Mouse (Mus musculus) inflammation-experienced regulatory T-cells (primary cell): ENCODE measurements around the gene Trpm1. TPM values are rescaled to one million over a fixed set of nuclear protein-coding genes. Genes with fewer than 3 reads are reported as not detected.

Experiments
- polyA plus RNA-seq, 2 experiments: library from polyadenylated mRNA; unstranded; fragments of 100-300 nt; shearing (Covaris generic); gene quantifications; one replicate each; pipeline ENCODE4 v1.2.1; 2017

Gene Trpm1
- 1 to 10 TPM; 3.2 to 3.9 TPM for polyA plus RNA-seq

GRCm38 (mm10) chr7:64153535-64153934 is at the start of gene Trpm1:
Gene Trpm1, plus strand, starts transcription at chr7:64153835.

GRCm38 (mm10) chr7:64287414-64288091 is 133.9 kb downstream of the Trpm1 start, which contains the start of gene Mtmr10:
Gene Mtmr10, plus strand, starts transcription at chr7:64287653.

Other genes with a start within 250 kb of the Trpm1 start
- gene E030018B13Rik, start 237.0 kb upstream of the Trpm1 start, polyA plus RNA-seq = under 1 TPM in 1 of 2 experiments, not detected in 1; 0.36 TPM
- 100 to 1,000 TPM; 252 to 269 TPM for gene Klf13, start 214.9 kb upstream of the Trpm1 start, polyA plus RNA-seq
- gene Mtmr10, start 133.8 kb downstream of the Trpm1 start, polyA plus RNA-seq = 10 to 100 TPM in 1 of 2 experiments, 1 to 10 TPM in 1; 9.6 to 12.6 TPM
- 1 to 10 TPM; 8.4 to 9.7 TPM for gene Fan1, start 220.3 kb downstream of the Trpm1 start, polyA plus RNA-seq
- 10 to 100 TPM; 41.8 to 50.7 TPM for gene Mphosph10, start 238.4 kb downstream of the Trpm1 start, polyA plus RNA-seq
- gene Mcee, start 238.8 kb downstream of the Trpm1 start, polyA plus RNA-seq = 10 to 100 TPM; 16.9 to 22.8 TPM